Comparison of ENCODE assay signal across 7 mouse cellular contexts in the genomic region with DNA sequence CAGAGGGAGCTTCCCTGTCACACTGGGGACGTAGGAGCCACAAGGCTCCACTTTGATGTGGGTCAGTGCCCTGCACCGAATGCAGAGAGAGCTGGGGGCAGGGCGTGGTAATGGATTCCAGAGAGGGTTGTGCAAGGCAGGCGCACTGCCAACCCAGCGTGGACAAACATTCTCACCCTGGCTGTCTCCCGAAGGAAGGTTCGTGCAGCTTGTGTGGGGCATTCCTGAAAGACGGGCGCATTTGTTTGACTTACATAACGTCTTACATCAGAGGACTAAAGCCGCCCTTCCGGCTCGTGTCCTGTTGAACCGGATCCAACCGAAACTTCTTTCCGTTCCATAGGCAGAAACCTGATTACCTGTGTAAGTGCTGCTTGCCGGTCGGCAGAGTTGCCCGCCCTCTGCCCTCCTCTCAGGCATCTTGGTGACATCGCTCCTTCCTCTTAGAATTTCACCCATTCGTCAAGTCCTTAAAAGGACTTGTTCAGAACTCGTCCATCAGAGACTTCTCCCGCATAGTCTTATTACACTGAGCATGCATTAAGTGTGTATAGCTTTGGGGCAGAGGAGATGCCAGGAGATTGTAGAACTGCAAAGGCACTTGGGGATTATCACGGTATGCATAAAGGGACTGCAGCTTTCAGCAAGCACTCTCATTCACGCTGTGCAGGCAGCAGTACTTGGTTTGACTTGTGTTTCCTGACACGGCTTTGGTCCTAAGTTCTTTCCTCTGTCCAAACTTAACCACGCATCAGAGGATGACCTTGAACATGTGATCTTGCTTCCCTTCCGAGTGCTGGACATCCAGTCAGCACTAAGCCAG. TPM values are rescaled to one million over a fixed set of nuclear protein-coding genes. Genes with fewer than 3 reads are reported as not detected.
A peak's percentile ranks its signal among the peaks of the same experiment; 100 is the strongest.
DNase-seq lines count a peak whose midpoint lies in the region; ATAC-seq and TF ChIP-seq lines count a peak whose summit lies in the region.

No protein-coding gene starts in this region.

- peak overlapping the region; percentile 42 for H3K4me2 ChIP-seq in forebrain, embryonic 11.5 days (ENCODE audit: low read depth, low read length, severe bottlenecking)
- peak overlapping the region; percentile 77 for H3K4me2 ChIP-seq in heart, embryonic 14.5 days (ENCODE audit: low read length)
- H3K4me2 ChIP-seq in kidney, embryonic 16.5 days (replicated peaks; ENCODE audit: low read depth, low read length) = peak overlapping the region; percentile 56
- H3K4me2 ChIP-seq in limb, embryonic 13.5 days (replicated peaks) = peak overlapping the region; percentile 59
- H3K4me2 ChIP-seq in midbrain, embryonic 14.5 days (ENCODE audit: low read length) = peak overlapping the region; percentile 56
- peak overlapping the region; percentile 63 for H3K4me2 ChIP-seq in stomach, embryonic 16.5 days (ENCODE audit: low read depth, low read length)

- peaks cover 2% of the 10 kb centered on the region; the same call in 1 of the 2 replicates for H3K4me1 ChIP-seq in forebrain, embryonic 11.5 days (replicated peaks; ENCODE audit: control insufficient read depth, insufficient read depth, low read length)
- H3K4me1 ChIP-seq in heart, embryonic 14.5 days (ENCODE audit: control insufficient read depth in 2 of 2, insufficient read depth in 2 of 2, low read length in 2 of 2) = peaks cover 7 to 12% of the 10 kb centered on the region in 2 experiments
- H3K4me1 ChIP-seq in kidney, embryonic 16.5 days (ENCODE audit: insufficient read depth, low read length) = peaks cover 24% of the 10 kb centered on the region
- H3K4me1 ChIP-seq in limb, embryonic 13.5 days = peaks cover 12% of the 10 kb centered on the region
- peaks cover 6% of the 10 kb centered on the region; the same call in 1 of the 2 replicates for H3K4me1 ChIP-seq in midbrain, embryonic 14.5 days (ENCODE audit: control insufficient read depth, insufficient read depth, low read length)
- peaks cover 12% of the 10 kb centered on the region; the same call in 1 of the 2 replicates for H3K4me1 ChIP-seq in stomach, embryonic 16.5 days (ENCODE audit: control insufficient read depth, insufficient read depth, low read length)

- 27% methylated on average over 28 of the region's 28 CpGs for WGBS in forebrain, embryonic 11.5 days
- 13% methylated on average over 28 of the region's 28 CpGs for WGBS in heart, embryonic 14.5 days
- 29% methylated on average over 28 of the region's 28 CpGs for WGBS in kidney, embryonic 16.5 days
- 29% methylated on average over 28 of the region's 28 CpGs for WGBS in limb, embryonic 13.5 days
- WGBS in midbrain, embryonic 14.5 days = 27% methylated on average over 28 of the region's 28 CpGs
- 25% methylated on average over 28 of the region's 28 CpGs for WGBS in stomach, embryonic 16.5 days

- no peak for TF ChIP-seq CTCF in brain, embryonic 14.5 days (IDR thresholded peaks at IDR 0.05; ENCODE audit: borderline replicate concordance, extremely low read depth, insufficient read depth, insufficient read length)

- peak; percentile 55 for DNase-seq in brain, embryonic 14.5 days (ENCODE audit: low read depth)
- DNase-seq in forebrain, embryonic 11.5 days (ENCODE audit: low spot score) = peak; percentile 60
- DNase-seq in midbrain, embryonic 14.5 days = peak; percentile 55

- no peaks in the 10 kb centered on the region for H3K27me3 ChIP-seq in forebrain, embryonic 11.5 days (ENCODE audit: control insufficient read depth, insufficient read depth, low read length)
- peaks cover 9% of the 10 kb centered on the region; the same call in 1 of the 2 replicates for H3K27me3 ChIP-seq in heart, embryonic 14.5 days (ENCODE audit: control insufficient read depth, insufficient read depth, low read length)
- H3K27me3 ChIP-seq in kidney, embryonic 16.5 days (ENCODE audit: insufficient read depth, low read length) = no peaks in the 10 kb centered on the region
- H3K27me3 ChIP-seq in limb, embryonic 13.5 days = peaks cover 9% of the 10 kb centered on the region; the same call in 1 of the 2 replicates
- H3K27me3 ChIP-seq in midbrain, embryonic 14.5 days (ENCODE audit: control insufficient read depth, insufficient read depth, low read length) = peaks cover 4% of the 10 kb centered on the region; the same call in 1 of the 2 replicates
- H3K27me3 ChIP-seq in stomach, embryonic 16.5 days (ENCODE audit: control insufficient read depth, insufficient read depth, low read length) = no peaks in the 10 kb centered on the region

- no peaks in the 10 kb centered on the region for H3K36me3 ChIP-seq in forebrain, embryonic 11.5 days (ENCODE audit: control insufficient read depth, insufficient read depth, low read length)
- H3K36me3 ChIP-seq in heart, embryonic 14.5 days (ENCODE audit: control insufficient read depth, insufficient read depth, low read length) = no peaks in the 10 kb centered on the region
- no peaks in the 10 kb centered on the region for H3K36me3 ChIP-seq in kidney, embryonic 16.5 days (ENCODE audit: insufficient read depth, low read length)
- no peaks in the 10 kb centered on the region for H3K36me3 ChIP-seq in limb, embryonic 13.5 days
- no peaks in the 10 kb centered on the region for H3K36me3 ChIP-seq in midbrain, embryonic 14.5 days (ENCODE audit: control insufficient read depth, insufficient read depth, low read length)
- H3K36me3 ChIP-seq in stomach, embryonic 16.5 days (ENCODE audit: control insufficient read depth, insufficient read depth, low read length) = no peaks in the 10 kb centered on the region

- no peak overlapping the region for H3K27ac ChIP-seq in forebrain, embryonic 11.5 days (ENCODE audit: low read depth, low read length)
- peak overlapping the region; percentile 33 to 44; a peak in 2 of 4 replicates for H3K27ac ChIP-seq in heart, embryonic 14.5 days (replicated peaks in 1 of 2; ENCODE audit: control insufficient read depth in 1 of 2, insufficient read depth in 1 of 2, low read depth in 2 of 2, low read length in 2 of 2)
- peak overlapping the region; percentile 49 for H3K27ac ChIP-seq in kidney, embryonic 16.5 days (ENCODE audit: low read length)
- no peak overlapping the region for H3K27ac ChIP-seq in limb, embryonic 13.5 days
- no peak overlapping the region for H3K27ac ChIP-seq in midbrain, embryonic 14.5 days (replicated peaks; ENCODE audit: low read depth, low read length)
- H3K27ac ChIP-seq in stomach, embryonic 16.5 days (ENCODE audit: low read length) = peak overlapping the region; percentile 64

- H3K4me3 ChIP-seq in forebrain, embryonic 11.5 days (ENCODE audit: low read depth, low read length) = peak overlapping the region; percentile 16
- H3K4me3 ChIP-seq in heart, embryonic 14.5 days (ENCODE audit: control insufficient read depth in 1 of 2, insufficient read depth in 1 of 2, low read depth in 1 of 2, low read length in 2 of 2) = peak overlapping the region; percentile 40 to 44
- peak overlapping the region; percentile 33 for H3K4me3 ChIP-seq in kidney, embryonic 16.5 days (ENCODE audit: low read length)
- peak overlapping the region; percentile 28 for H3K4me3 ChIP-seq in limb, embryonic 13.5 days
- peak overlapping the region; percentile 30 for H3K4me3 ChIP-seq in midbrain, embryonic 14.5 days (replicated peaks; ENCODE audit: low read depth, low read length)
- peak overlapping the region; percentile 35 for H3K4me3 ChIP-seq in stomach, embryonic 16.5 days (replicated peaks; ENCODE audit: low read length)

- no peak for TF ChIP-seq POLR2A in brain, embryonic 14.5 days (IDR thresholded peaks at IDR 0.05; ENCODE audit: borderline replicate concordance, extremely low read depth, insufficient read depth, insufficient read length, poor library complexity, severe bottlenecking)

- H3K9ac ChIP-seq in forebrain, embryonic 11.5 days (ENCODE audit: low read length) = peak overlapping the region; percentile 43; the same call in 1 of the 2 replicates
- H3K9ac ChIP-seq in heart, embryonic 14.5 days (ENCODE audit: low read length) = peak overlapping the region; percentile 56
- H3K9ac ChIP-seq in kidney, embryonic 16.5 days (replicated peaks; ENCODE audit: low read length) = peak overlapping the region; percentile 53
- H3K9ac ChIP-seq in limb, embryonic 13.5 days = 0 out of 2 replicates have a peak overlapping the region, but pooled peaks have one; percentile 3
- peak overlapping the region; percentile 17; the same call in 1 of the 2 replicates for H3K9ac ChIP-seq in midbrain, embryonic 14.5 days (replicated peaks; ENCODE audit: low read length)
- peak overlapping the region; percentile 52 for H3K9ac ChIP-seq in stomach, embryonic 16.5 days (ENCODE audit: low read length)

- no peak for ATAC-seq in forebrain, embryonic 11.5 days (replicated peaks; ENCODE audit: low FRiP score)
- no peak for ATAC-seq in heart, embryonic 14.5 days (ENCODE audit: insufficient number of reproducible peaks, insufficient read depth, low FRiP score, low read depth)
- peak; percentile 63 for ATAC-seq in kidney, embryonic 16.5 days (ENCODE audit: low FRiP score, low TSS enrichment)
- ATAC-seq in limb, embryonic 13.5 days (ENCODE audit: low FRiP score, low read depth) = no peak; the same call in 1 of the 2 replicates
- 0 out of 2 replicates have a peak, but pooled peaks have one; percentile 31 for ATAC-seq in midbrain, embryonic 14.5 days (ENCODE audit: low FRiP score, low TSS enrichment)
- ATAC-seq in stomach, embryonic 16.5 days (ENCODE audit: insufficient read depth, low FRiP score) = peak; percentile 75

- H3K9me3 ChIP-seq in forebrain, embryonic 11.5 days (ENCODE audit: control insufficient read depth, low read length) = no peaks in the 10 kb centered on the region
- H3K9me3 ChIP-seq in heart, embryonic 14.5 days (ENCODE audit: control insufficient read depth, low read length) = no peaks in the 10 kb centered on the region
- H3K9me3 ChIP-seq in kidney, embryonic 16.5 days (ENCODE audit: low read length) = no peaks in the 10 kb centered on the region
- no peaks in the 10 kb centered on the region for H3K9me3 ChIP-seq in limb, embryonic 13.5 days
- no peaks in the 10 kb centered on the region for H3K9me3 ChIP-seq in midbrain, embryonic 14.5 days (ENCODE audit: control insufficient read depth, low read length)
- no peaks in the 10 kb centered on the region for H3K9me3 ChIP-seq in stomach, embryonic 16.5 days (replicated peaks; ENCODE audit: control insufficient read depth, low read length)

RNA-seq across cellular contexts. Expression of a gene that starts 36.9 kb away (rescaled TPM):
- 12.4 and 12.9 TPM in 2 replicates for polyA plus RNA-seq in brain, embryonic 14.5 days (2012; rRNA removed)
- 3.6 and 4.8 TPM in 2 replicates for polyA plus RNA-seq in forebrain, embryonic 11.5 days (2014; fragmentation: Nextera tagmentation; extraction: Ambion mirVana)
- polyA plus RNA-seq in heart, embryonic 14.5 days (2014; fragmentation: Nextera tagmentation; extraction: Ambion mirVana) = 2.7 and 3.7 TPM in 2 replicates
- polyA plus RNA-seq in kidney, embryonic 16.5 days (2015; fragmentation: Nextera tagmentation; extraction: Ambion mirVana) = 7.5 and 9.6 TPM in 2 replicates
- polyA plus RNA-seq in limb, embryonic 13.5 days (2015; fragmentation: Nextera tagmentation; extraction: Ambion mirVana) = 5.6 and 7.5 TPM in 2 replicates
- polyA plus RNA-seq in midbrain, embryonic 14.5 days (2014; fragmentation: Nextera tagmentation; extraction: Ambion mirVana) = 12.9 and 18.5 TPM in 2 replicates
- polyA plus RNA-seq in stomach, embryonic 16.5 days (2015; fragmentation: Nextera tagmentation; extraction: Ambion mirVana) = 5.5 and 6.3 TPM in 2 replicates

RNA-seq across cellular contexts. Expression of a gene that starts 47.6 kb away (rescaled TPM):
- 17.8 and 20.2 TPM in 2 replicates for polyA plus RNA-seq in brain, embryonic 14.5 days (2012; rRNA removed)
- 20.9 and 24.4 TPM in 2 replicates for polyA plus RNA-seq in forebrain, embryonic 11.5 days (2014; fragmentation: Nextera tagmentation; extraction: Ambion mirVana)
- 7.8 and 8.2 TPM in 2 replicates for polyA plus RNA-seq in heart, embryonic 14.5 days (2014; fragmentation: Nextera tagmentation; extraction: Ambion mirVana)
- polyA plus RNA-seq in kidney, embryonic 16.5 days (2015; fragmentation: Nextera tagmentation; extraction: Ambion mirVana) = 36.2 and 39.6 TPM in 2 replicates
- polyA plus RNA-seq in limb, embryonic 13.5 days (2015; fragmentation: Nextera tagmentation; extraction: Ambion mirVana) = 14.8 and 17.4 TPM in 2 replicates
- polyA plus RNA-seq in midbrain, embryonic 14.5 days (2014; fragmentation: Nextera tagmentation; extraction: Ambion mirVana) = 7.1 and 7.2 TPM in 2 replicates
- 12.8 and 13.5 TPM in 2 replicates for polyA plus RNA-seq in stomach, embryonic 16.5 days (2015; fragmentation: Nextera tagmentation; extraction: Ambion mirVana)

Comparison
In these comparisons a context has a peak if more than half of its experiments do, and no peak if none do; other contexts are left out.
1. ATAC-seq: peak in kidney, embryonic 16.5 days (single experiment), midbrain, embryonic 14.5 days (single experiment) and stomach, embryonic 16.5 days (single experiment); none in forebrain, embryonic 11.5 days (single experiment), heart, embryonic 14.5 days (single experiment) and limb, embryonic 13.5 days (single experiment).
2. H3K27ac ChIP-seq: peak in heart, embryonic 14.5 days (2 of 2), kidney, embryonic 16.5 days (single experiment) and stomach, embryonic 16.5 days (single experiment); none in forebrain, embryonic 11.5 days (single experiment), limb, embryonic 13.5 days (single experiment) and midbrain, embryonic 14.5 days (single experiment).
3. H3K9ac ChIP-seq: peak in every context shown above with its lines; median percentile 56 in heart, embryonic 14.5 days; 53 in kidney, embryonic 16.5 days; 52 in stomach, embryonic 16.5 days; 43 in forebrain, embryonic 11.5 days; 17 in midbrain, embryonic 14.5 days; 3 in limb, embryonic 13.5 days.
4. Peak in every context shown above with its lines, with median percentiles within 50 percentile points of each other: DNase-seq, H3K4me2 ChIP-seq and H3K4me3 ChIP-seq.